Mouse (Mus musculus) embryonic facial prominence, embryonic 12.5 days (tissue): ENCODE measurements around the gene Tmem210. TPM values are rescaled to one million over a fixed set of nuclear protein-coding genes. Genes with fewer than 3 reads are reported as not detected.
A peak's percentile ranks its signal among the peaks of the same experiment; 100 is the strongest.

Source experiments
- ATAC-seq: fragments of 200-750 bp; cut with Nextera tagmentation; 2 replicates; pipeline ENCODE4 v1.8.0; 2017; ENCODE audit not compliant: insufficient number of reproducible peaks, insufficient read depth, low FRiP score, low TSS enrichment
- H3K27ac ChIP-seq: fragments of 300-500 bp; sonication (generic); 2 replicates; pipeline ENCODE4 v1.5.1; 2016; ENCODE audit warnings: mild to moderate bottlenecking
- H3K27me3 ChIP-seq: fragments of 300-500 bp; sonication (generic); 2 replicates; pipeline ENCODE4 v1.6.1; 2016; ENCODE audit warnings: mild to moderate bottlenecking, moderate library complexity
- H3K36me3 ChIP-seq: fragments of 300-500 bp; sonication (generic); 2 replicates; pipeline ENCODE4 v1.6.1; 2016; ENCODE audit warnings: mild to moderate bottlenecking
- H3K4me1 ChIP-seq: fragments of 300-500 bp; sonication (generic); 2 replicates; pipeline ENCODE4 v1.6.1; 2016
- H3K4me2 ChIP-seq: fragments of 300-500 bp; sonication (generic); replicated peaks from 2 replicates; pipeline ENCODE4 v1.6.1; 2016; ENCODE audit warnings: mild to moderate bottlenecking, moderate library complexity
- H3K4me3 ChIP-seq: fragments of 300-500 bp; sonication (generic); 2 replicates; pipeline ENCODE4 v1.5.1; 2016; ENCODE audit warnings: mild to moderate bottlenecking
- H3K9ac ChIP-seq: fragments of 300-500 bp; sonication (generic); 2 replicates; pipeline ENCODE4 v1.6.1; 2016; ENCODE audit warnings: mild to moderate bottlenecking, moderate library complexity
- H3K9me3 ChIP-seq: fragments of 300-500 bp; sonication (generic); 2 replicates; pipeline ENCODE4 v1.6.1; 2016; ENCODE audit warnings: mild to moderate bottlenecking, moderate library complexity
- WGBS: fragments of 180-500 bp; shearing (Covaris S2); methylation state at CpG from one replicate; pipeline ENCODE4 v1.1.7; 2016; 5-methylcytosine and 5-hydroxymethylcytosine counted together
- polyA plus RNA-seq: library from polyadenylated mRNA; unstranded; fragments of >200 nt; fragmentation: Nextera tagmentation; extraction: Ambion mirVana; gene quantifications from 2 replicates; pipeline ENCODE4 v1.2.1, GENCODE M21; 2016

The Tmem210 gene
- polyA plus RNA-seq, 1 experiment from 2014 or later = not detected

DNA sequence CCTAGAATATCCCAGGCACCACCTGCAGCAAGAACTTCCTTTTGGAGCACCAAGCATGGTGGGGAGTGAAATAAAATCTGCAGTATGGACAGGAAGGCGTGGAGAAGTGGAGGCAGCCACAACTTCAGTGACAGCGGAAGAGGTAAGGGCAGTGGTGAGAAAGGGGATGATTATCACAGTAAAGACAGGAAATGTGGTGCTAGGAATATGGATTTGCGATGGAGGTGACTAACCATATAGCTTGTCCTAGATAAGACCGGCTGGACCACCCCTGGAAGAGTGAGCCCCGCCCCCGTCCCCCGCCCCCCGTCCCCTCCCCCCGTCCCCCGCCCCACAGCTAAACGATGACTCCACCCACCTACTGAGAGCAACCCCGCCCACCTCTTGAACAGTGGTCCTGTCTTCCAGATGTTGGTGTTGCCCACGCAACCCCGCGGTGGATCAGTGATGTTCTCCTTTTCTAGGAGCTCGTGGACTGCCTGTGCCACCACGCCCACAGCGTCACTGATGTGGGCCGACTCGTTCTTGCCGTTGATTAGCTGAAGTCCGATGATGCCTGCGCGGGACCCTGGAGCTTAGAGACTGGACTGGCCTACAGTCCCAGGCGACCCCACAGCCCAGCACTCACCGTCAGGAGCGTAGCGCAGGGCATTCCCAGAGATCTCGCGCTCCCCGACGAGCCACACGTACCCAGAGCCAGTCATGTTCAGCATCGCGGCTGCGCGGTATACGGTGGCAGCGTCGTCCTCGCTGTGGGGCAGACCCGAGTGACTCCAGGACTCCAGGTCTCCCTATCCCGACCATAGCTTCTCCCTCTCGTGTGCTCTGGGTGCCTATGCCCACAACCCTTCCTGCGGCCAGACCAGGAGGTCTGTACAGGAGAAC, 17.0 kb downstream of the Tmem210 start:
- peaks cover 59% of the 10 kb centered on the region for H3K27me3 ChIP-seq
- WGBS = 3% methylated on average over 45 of the region's 45 CpGs
- no peaks in the 10 kb centered on the region for H3K9me3 ChIP-seq
- peak overlapping the region; percentile 56 for H3K9ac ChIP-seq
- peak overlapping the region; percentile 46 for H3K4me3 ChIP-seq
- H3K4me2 ChIP-seq = peak overlapping the region; percentile 84
- peaks cover 9% of the 10 kb centered on the region; the same call in 1 of the 2 replicates for H3K4me1 ChIP-seq
- H3K36me3 ChIP-seq = no peaks in the 10 kb centered on the region
- no peak overlapping the region for H3K27ac ChIP-seq
- peak; percentile 57 for ATAC-seq

DNA sequence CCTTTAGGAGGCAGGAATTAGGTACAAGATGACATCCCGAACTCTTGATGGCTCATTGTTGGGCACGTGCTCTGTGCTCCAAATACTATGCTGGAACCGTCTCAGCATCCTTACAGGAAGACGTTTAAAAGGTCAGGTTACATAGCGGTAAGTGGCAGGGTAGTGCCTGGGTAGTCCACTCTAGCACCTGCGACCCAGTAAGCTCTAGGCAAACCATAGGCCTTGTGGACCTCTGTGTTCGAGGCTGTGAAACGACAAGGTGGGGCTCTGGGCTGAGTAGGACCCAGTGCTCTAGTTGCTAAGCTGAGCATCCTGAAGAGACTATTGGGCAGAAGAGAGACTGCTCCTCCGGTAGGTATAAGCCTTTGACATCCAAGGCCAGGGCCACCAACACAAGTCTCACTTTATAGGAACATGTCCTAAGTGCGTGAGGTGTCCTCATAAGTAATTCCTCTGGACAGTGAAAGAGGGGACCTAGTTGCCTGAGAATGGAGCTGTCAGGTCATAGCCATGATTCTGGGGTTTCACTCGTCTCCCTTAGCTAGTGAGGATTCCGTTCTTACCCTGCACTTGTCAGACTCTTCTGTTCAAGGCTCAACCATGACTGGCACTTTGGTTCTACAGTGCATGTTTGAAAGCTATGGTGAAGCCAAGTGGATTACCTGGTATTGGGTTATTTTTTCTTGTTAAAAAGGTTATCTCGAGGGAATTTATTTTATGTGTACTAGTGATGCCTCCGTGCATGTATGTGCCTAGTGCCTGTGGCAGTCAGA, 17.8 kb downstream of the Tmem210 start:
- no peaks in the 10 kb centered on the region for H3K36me3 ChIP-seq
- peaks cover 9% of the 10 kb centered on the region; the same call in 1 of the 2 replicates for H3K4me1 ChIP-seq
- peak overlapping the region; percentile 46 for H3K4me3 ChIP-seq
- peak overlapping the region; percentile 56 for H3K9ac ChIP-seq
- ATAC-seq = 0 out of 2 replicates have a peak, but pooled peaks have one; percentile 24
- H3K9me3 ChIP-seq = no peaks in the 10 kb centered on the region
- no peak overlapping the region for H3K27ac ChIP-seq
- peak overlapping the region; percentile 84 for H3K4me2 ChIP-seq
- 47% methylated on average over 14 of the region's 14 CpGs for WGBS
- H3K27me3 ChIP-seq = peaks cover 68% of the 10 kb centered on the region

DNA sequence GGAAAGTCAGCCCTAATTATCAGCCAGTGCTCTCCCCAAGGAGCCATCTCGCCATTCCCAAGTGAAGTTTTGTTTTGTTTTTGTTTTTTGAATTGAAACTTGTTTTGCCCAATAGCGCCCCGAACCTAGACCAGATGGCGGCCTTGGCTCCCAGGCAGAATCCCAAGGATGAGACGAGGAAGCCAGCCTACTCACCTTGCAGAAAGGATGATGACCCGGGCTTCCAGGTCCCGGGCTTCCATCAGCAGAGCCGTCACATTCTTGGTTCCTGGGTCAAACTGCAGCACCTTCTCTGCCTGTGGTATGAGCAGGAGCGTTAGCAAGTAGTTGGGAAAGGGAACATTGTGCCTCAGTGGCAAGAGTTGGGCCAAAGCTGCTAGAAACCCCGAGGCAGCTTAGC, 22.2 kb downstream of the Tmem210 start:
- H3K36me3 ChIP-seq = no peaks in the 10 kb centered on the region
- H3K27me3 ChIP-seq = peaks cover 93% of the 10 kb centered on the region
- ATAC-seq = no peak
- H3K9me3 ChIP-seq = no peaks in the 10 kb centered on the region
- H3K27ac ChIP-seq = no peak overlapping the region
- no peak overlapping the region for H3K9ac ChIP-seq
- peaks cover 2% of the 10 kb centered on the region; the same call in 1 of the 2 replicates for H3K4me1 ChIP-seq
- WGBS = 56% methylated on average over 10 of the region's 10 CpGs
- H3K4me3 ChIP-seq = no peak overlapping the region
- no peak overlapping the region for H3K4me2 ChIP-seq

DNA sequence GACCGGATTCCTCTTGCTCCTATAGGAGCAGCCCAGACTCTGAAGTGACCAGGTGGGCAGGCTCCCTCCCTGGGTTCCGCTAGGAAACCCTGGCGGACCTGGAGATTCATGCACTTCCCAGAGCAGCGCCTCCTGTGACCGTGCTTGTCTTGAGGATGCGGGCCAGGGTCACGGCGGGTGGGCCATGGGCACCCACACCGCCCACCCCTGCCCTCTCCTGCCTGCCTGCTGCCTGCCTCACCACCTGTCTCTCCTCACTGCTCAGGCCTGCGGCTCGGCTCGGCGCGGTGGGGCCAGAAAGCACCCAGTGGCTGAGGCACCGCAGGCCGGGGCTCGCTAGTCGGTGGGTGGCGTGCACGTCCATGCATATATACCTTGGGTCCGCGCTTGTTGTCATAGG, 23.0 kb downstream of the Tmem210 start:
- no peaks in the 10 kb centered on the region for H3K9me3 ChIP-seq
- H3K36me3 ChIP-seq = no peaks in the 10 kb centered on the region
- no peak overlapping the region for H3K9ac ChIP-seq
- no peak for ATAC-seq
- H3K4me2 ChIP-seq = no peak overlapping the region
- no peak overlapping the region for H3K4me3 ChIP-seq
- peaks cover 89% of the 10 kb centered on the region for H3K27me3 ChIP-seq
- no peaks in the 10 kb centered on the region for H3K4me1 ChIP-seq
- 2% methylated on average over 22 of the region's 22 CpGs for WGBS
- no peak overlapping the region for H3K27ac ChIP-seq

DNA sequence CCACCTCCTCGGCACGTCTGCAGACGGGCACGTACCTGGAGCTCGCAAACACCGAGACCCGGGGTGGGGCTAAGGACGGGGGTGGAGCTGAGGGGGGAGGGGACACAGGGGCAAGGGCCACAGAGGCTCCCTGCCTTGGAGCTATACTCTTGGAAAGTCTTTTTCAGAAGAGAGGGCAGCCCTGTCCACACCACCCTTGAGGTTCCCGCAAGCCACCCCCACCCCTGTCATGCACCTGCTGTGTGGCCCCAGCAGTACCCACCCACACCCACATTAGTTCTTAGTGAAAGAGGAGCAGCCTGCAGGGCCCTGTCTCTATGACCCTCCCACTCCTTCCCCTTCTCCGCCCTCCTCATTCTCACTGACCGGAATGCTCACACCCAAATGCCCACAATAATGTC, 23.5 kb downstream of the Tmem210 start:
- Histone ChIP-seq H3K27me3 (peaks cover 89% of the 10 kb centered on the region), H3K4me1 (no peaks in the 10 kb centered on the region), H3K36me3 (no peaks in the 10 kb centered on the region), H3K4me3 (no peak overlapping the region), H3K9ac (no peak overlapping the region), H3K4me2 (no peak overlapping the region), H3K27ac (no peak overlapping the region), H3K9me3 (no peaks in the 10 kb centered on the region)
- 7% methylated on average over 11 of the region's 11 CpGs for WGBS
- no peak for ATAC-seq

DNA sequence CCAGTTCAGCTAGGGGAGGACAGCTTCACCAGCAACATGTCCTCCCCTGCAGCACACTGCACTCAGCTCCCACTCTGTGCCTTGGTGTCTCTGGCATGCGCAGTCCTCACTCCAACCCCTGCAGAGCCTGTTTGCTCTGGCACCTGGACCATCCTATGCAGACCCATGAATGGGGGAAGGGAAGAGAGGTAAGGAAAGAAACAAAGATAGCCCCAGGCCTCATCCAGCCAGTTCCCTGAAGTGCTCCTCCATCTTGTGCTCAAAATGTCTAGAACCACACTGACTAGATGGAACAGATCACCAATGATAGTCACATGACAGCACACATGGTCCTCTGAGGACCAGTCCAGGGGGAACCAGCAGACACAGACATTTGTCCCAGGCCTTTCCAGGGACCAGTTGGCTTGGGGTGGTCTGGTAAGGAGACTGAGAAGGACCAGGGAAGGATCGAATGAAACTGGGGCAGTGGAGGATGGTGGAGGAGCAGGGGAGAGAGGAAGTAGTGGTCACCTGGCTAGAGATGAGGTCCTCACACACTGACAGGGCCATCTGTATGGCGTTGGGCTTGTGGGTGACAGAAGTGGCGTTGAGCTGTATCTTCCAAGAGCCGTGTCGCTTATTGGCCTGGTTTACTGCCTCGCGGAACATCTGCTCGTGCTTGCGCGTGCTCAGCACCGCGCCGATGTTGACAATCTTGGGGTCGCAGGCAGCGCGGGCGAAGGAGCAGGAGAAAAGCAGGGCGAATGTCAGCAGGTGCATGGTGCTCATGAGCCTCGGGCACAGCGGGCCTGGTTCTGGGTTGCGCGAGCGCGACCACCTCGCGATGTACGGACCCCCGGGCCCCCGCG, 30.4 kb downstream of the Tmem210 start:
- Histone ChIP-seq H3K36me3 (no peaks in the 10 kb centered on the region), H3K9ac (no peak overlapping the region), H3K27me3 (peaks cover 76% of the 10 kb centered on the region), H3K4me2 (peak overlapping the region; percentile 55), H3K4me3 (peak overlapping the region; percentile 30), H3K9me3 (no peaks in the 10 kb centered on the region), H3K27ac (no peak overlapping the region), H3K4me1 (peaks cover 9% of the 10 kb centered on the region; the same call in 1 of the 2 replicates)
- WGBS = 8% methylated on average over 31 of the region's 31 CpGs
- peak; percentile 41; the same call in 1 of the 2 replicates for ATAC-seq

DNA sequence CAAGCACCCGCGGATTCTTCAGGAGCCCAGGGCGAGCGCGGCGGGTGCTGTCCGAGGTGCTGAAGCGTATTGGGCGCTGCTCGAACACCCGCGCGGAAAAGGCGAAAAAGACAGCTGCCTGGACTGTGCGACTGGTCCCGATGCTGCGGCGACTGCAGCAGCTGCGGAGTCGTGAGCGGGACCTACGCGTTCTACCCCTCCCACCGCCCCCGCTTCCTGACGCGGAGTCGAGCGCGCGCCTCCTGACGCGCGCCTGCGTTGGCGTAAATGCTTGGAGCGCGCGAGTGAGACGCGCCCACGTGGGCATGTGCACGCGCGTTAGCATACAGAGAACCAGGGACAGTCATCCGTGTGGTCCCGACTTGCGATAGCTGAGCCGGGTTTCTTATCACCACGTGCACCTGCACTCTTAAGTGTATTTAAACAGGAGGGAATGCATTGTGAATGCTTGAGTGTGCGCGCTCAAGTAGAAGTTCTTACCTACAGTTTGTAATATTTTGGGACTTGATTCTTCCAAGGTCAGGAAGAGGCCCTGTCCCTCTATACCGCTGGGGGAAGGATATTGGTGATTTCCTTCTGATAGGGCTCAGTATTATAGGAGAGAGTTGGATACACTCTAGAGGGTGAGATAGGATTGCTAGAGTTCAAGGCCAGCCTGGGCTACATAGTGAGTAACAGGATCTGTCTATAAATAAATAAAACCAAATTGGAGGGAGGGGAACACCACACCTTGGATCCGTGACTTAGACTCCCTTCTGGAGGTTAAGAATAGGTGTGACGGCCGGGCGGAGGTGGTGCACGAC, 31.2 kb downstream of the Tmem210 start, which contains the start of gene Grin1:
Grin1 (minus strand) TSS at position 217 of the 803 bp plus-strand sequence.
- peaks cover 69% of the 10 kb centered on the region for H3K27me3 ChIP-seq
- 10% methylated on average over 58 of the region's 58 CpGs for WGBS
- H3K36me3 ChIP-seq = no peaks in the 10 kb centered on the region
- peak within 1 kb of the TSS; percentile 30 for H3K4me3 ChIP-seq
- no peaks in the 10 kb centered on the region for H3K9me3 ChIP-seq
- H3K9ac ChIP-seq = no peak within 1 kb of the TSS
- H3K4me2 ChIP-seq = peak within 1 kb of the TSS; percentile 55
- 0 out of 2 replicates have a peak, but pooled peaks have one; percentile 28 for ATAC-seq
- H3K4me1 ChIP-seq = peaks cover 9% of the 10 kb centered on the region; the same call in 1 of the 2 replicates
- no peak within 1 kb of the TSS for H3K27ac ChIP-seq

DNA sequence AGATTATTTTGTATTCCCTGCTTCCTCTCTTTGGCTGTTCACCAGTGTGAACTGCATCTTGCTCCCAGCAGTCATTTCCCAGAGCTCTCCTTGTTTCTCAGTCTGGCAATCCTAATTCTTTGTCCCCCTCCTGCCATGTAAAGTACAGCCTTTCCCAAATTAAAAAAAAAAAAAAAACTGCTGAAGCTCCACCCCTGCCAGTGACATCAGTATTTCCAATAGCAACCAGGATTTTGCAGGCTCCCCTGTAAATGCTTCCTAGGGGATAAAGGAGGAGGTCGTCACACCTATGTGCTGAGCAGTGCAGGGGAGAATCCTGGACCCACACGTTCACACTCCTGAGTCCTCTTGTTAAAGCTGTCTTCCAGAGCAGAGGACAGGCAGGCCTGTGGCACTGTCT, 32.1 kb downstream of the Tmem210 start:
- ATAC-seq = no peak
- WGBS = 42% methylated on average over 2 of the region's 2 CpGs
- H3K27ac ChIP-seq = no peak overlapping the region
- H3K9me3 ChIP-seq = no peaks in the 10 kb centered on the region
- H3K27me3 ChIP-seq = peaks cover 61% of the 10 kb centered on the region
- H3K4me1 ChIP-seq = peaks cover 9% of the 10 kb centered on the region; the same call in 1 of the 2 replicates
- H3K4me2 ChIP-seq = no peak overlapping the region
- no peaks in the 10 kb centered on the region for H3K36me3 ChIP-seq
- no peak overlapping the region for H3K4me3 ChIP-seq
- no peak overlapping the region for H3K9ac ChIP-seq

DNA sequence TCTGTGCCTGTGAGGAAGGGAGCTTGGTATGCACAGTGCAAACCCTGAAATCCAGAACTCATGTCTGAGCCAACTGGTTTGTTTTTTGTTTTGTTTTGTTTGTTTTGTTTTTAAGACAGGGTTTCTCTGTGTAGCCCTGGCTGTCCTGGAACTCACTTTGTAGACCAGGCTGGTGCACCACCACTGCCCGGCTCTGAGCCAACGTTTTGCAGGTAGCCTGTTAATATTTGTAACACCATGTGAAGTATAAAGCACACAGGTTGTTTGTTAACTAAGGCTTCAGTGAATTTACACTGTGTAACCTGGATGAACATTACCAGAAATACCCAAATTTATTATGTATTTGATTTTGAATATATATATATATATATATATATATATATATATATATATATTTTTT, 38.1 kb downstream of the Tmem210 start:
- no peak overlapping the region for H3K9ac ChIP-seq
- H3K9me3 ChIP-seq = no peaks in the 10 kb centered on the region
- WGBS = 78% methylated on average over 2 of the region's 2 CpGs
- ATAC-seq = no peak
- H3K4me2 ChIP-seq = no peak overlapping the region
- no peaks in the 10 kb centered on the region for H3K4me1 ChIP-seq
- no peak overlapping the region for H3K4me3 ChIP-seq
- H3K27ac ChIP-seq = no peak overlapping the region
- H3K36me3 ChIP-seq = no peaks in the 10 kb centered on the region
- H3K27me3 ChIP-seq = peaks cover 11% of the 10 kb centered on the region

DNA sequence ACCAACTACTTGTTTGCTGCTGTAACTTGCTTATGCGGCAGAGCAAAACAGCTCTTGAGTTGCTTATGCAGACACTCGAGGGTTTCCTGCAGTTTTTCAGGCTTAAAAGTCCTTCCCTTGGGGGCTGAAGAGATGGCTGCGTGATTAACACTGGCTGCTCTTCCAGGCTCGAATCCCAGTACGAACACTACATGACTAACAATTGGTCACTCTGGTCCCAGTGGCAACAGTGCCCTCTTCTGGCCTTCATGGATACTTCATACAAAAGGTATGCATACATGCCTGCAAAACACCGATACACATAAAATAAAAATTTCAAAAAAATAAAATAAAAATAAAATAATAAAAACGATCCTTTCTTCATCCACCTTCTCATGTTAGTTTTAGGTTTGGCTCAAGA, 40.5 kb downstream of the Tmem210 start:
- 37% methylated on average over 7 of the region's 7 CpGs for WGBS
- Histone ChIP-seq H3K9me3 (no peaks in the 10 kb centered on the region), H3K4me3 (no peak overlapping the region), H3K27ac (no peak overlapping the region), H3K27me3 (no peaks in the 10 kb centered on the region), H3K4me1 (peaks cover 10% of the 10 kb centered on the region), H3K36me3 (no peaks in the 10 kb centered on the region), H3K9ac (no peak overlapping the region), H3K4me2 (no peak overlapping the region)
- ATAC-seq = no peak
